Mouse (Mus musculus): ENCODE data around the gene Slc9a8.

Gene Slc9a8

DNA sequence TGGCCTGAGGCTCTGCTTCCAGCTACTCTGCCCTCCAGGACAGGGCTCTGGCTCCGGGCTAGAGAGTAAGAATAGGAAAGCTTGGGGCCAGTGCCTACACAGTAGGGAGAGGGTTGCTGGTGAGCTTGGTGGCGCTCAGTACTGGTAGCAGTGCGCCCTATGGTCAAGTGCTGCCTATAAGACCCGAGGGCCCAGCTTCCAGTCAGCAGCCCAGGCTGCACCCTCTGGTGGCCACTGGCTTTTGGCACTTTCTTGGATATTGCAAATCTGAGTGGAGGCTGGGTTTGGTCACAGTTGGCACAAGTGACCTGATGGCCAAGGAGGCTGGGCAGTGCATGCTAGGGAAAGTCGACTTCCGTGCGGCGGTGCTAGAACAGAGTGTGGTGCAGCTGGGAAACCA, 29.1 kb downstream of the Slc9a8 start:
- no peak for DNase-seq

DNA sequence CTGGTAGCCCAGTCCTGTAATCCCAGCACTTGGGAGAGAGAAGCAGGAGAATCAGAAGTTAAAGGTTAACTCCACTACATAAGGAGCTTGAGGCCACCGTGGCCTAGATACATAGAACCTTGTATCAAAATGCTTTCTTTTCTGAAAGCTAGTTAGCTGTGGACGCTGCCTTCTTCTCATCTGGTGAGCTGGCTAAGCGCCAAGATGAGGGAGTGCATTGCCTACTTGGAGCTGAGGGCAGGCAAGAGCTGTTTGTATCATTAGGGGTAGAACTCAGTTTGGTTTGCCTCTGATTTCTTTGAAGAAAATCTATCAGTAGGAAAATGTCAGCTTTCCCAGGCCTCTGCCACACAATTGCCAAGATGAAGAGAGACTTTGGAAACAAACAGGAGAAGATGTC, 32.3 kb downstream of the Slc9a8 start:
- no peak for DNase-seq

- DNase-seq, result no peak
Measured at GRCm38 (mm10) chr2:167456361-167457020, 35.0 kb downstream of the Slc9a8 start.

DNA sequence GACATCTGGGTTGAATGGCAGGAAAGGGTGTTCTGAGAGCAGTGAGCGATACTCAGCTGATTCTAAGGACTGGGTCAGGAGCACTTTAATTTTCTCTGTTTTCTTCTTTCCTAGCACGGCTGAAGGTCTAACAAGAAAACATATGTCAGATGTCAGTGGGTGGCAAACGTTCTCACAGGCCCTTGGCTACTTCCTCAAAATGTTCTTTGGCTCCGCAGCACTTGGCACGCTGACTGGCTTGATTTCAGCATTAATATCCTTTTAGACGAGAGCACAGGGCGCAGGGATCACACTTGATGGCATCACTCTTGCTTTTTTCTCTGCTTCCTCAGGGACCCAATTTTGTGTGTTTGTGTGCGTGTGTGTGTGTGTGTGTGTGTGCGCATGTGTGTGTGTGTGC, 35.7 kb downstream of the Slc9a8 start:
- no peak for DNase-seq

DNA sequence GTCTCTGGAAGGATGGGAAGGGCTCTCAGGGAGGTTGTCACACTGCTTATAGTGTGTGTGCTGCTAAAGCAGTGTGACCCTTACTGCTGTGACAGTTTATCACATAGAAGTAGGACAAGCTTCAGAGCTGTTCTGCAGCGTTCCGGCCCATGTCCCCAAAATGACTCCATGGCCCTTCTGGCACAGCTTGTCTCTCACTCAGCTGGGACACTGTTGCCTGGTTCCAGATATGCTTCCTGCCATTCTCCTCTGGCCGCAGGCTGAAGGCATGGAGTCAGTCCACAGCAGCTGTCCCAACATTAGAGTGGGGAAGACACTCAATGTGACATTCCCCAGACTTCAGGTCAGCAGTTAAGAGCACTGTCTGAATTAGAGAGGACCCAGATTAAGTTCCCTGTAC, 37.0 kb downstream of the Slc9a8 start:
- DNase-seq, result no peak

DNA sequence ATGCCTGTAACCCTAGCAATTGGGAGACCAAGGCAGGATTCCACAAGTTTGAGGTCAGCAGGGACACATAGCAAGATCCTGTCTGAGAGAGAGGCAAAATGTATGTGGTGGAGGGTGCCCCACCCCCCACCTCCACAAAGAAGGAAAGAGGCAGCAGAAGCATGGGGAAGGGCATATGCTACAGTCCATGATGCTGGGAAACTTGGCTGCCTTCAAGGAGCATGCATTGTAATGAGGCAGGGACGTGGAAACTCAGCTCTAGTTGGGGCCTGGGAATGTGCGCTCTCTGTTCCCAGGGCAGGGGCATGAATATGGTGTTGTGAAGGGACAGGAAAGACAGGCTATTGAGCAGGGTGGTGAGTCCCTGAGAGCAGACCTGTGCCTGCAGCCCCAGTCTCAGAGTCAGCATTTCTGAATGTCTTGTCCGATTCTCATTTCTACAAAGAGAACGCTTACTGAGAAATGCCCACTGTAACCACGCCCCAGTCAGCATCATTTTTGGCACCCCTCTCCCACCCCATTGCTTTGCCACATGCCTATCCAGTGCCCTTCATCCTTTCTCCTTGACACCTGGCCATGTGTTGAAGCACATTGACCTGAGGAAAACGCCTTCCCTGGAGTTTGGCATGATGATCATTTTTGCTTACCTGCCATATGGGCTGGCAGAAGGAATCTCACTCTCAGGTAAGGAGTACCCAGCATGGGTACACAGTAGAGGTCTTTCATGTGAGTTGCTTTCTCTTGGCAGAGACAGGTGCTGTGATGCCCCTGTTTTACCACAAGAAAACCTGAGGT, 37.8 kb downstream of the Slc9a8 start:
- DNase-seq, result no peak

DNA sequence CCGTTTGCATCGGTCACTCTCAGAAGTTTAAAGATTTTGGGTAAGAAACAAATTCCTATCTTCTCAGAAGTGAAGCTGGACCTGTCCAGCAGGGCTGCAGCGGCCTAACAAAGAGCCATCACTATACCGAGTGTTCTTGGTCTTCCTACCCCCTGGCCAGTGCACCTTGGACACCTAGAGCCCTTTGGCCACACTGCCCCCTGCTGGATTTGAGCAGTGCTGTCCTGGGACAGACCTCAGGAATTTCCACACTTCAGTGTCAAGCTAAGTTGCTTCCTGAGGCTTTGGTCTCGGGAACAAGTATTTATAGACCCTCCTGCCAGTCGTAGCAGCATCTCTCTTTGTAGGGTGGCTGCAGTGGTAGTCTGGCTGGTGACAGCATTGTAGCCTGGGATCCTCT, 41.4 kb downstream of the Slc9a8 start:
- DNase-seq, result peak in 1 of 2 experiments; percentile 54

DNA sequence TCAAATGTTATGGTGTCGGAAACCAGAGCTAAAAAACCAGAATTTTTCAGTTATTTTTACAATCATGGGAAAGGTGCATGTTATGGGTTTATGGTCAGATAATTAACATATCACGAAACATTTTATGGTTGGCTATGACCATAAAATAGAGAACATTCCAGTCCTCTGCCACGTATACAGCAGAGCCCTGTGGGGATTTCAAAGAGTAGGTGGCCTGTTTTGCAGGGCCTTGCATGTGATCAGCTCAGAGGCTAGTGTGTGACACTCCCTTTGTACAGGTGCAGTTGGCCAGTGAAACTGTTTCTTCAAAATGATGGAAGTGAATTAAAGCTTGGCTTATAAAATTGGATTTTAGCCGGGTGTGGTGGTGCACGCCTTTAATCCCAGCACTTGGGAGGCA, 42.3 kb downstream of the Slc9a8 start:
- DNase-seq, result no peak

DNA sequence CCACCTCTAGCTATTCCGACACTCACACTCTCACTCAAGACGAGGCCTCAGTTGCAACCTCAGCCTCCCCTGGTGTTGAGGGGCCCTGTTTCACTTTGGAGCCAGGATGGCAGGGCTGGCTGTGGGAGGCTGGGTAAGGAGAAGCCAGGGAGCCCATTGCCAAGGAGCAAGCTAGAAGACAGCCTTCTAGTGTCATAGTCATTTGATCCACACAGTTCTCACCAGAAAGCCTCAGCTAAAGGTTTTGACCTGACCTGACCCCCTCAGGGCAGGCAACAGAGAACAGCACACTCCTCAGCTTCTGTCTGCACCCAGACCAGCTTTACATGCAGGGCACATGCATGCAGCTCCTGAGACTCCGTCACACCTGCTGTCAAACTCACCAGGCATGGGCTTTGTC, 44.4 kb downstream of the Slc9a8 start:
- no peak for DNase-seq

- DNase-seq, result no peak
Measured at GRCm38 (mm10) chr2:167467214-167467613, 45.7 kb downstream of the Slc9a8 start.

- no peak for DNase-seq
Measured at GRCm38 (mm10) chr2:167468444-167468843, 46.9 kb downstream of the Slc9a8 start.

- no peak for DNase-seq
Measured at GRCm38 (mm10) chr2:167470611-167471010, 49.1 kb downstream of the Slc9a8 start.

- DNase-seq, result no peak
Measured at GRCm38 (mm10) chr2:167471585-167471984, 50.1 kb downstream of the Slc9a8 start.

DNA sequence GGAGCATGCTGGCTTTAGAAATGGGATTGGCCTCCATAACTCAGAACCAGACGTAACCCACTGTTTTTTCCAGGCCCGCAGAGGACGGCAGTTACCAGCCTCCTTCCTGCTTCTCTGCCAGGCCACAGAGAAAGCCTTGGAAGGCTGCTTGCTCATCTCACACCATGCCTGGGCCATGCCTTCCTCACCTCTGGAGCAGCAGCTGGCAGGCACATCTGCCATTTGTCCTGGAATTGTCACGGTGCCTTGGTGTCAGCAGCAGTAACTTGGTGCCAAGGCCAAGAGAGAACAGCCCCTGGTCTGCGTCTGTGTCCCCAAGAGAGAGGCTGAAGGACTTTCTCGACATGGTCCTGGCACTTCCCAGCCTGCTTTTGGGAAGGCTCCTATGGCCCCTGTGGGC, 52.7 kb downstream of the Slc9a8 start:
- DNase-seq, result no peak

GRCm38 (mm10) chr2:167475596-167475995, 54.1 kb downstream of the Slc9a8 start:
- no peak for DNase-seq

- no peak for DNase-seq
Measured at GRCm38 (mm10) chr2:167476200-167476688, 54.7 kb downstream of the Slc9a8 start.

GRCm38 (mm10) chr2:167476762-167477161, 55.2 kb downstream of the Slc9a8 start:
- DNase-seq, result no peak

- no peak for DNase-seq
Measured at GRCm38 (mm10) chr2:167478128-167478527, 56.6 kb downstream of the Slc9a8 start.

DNA sequence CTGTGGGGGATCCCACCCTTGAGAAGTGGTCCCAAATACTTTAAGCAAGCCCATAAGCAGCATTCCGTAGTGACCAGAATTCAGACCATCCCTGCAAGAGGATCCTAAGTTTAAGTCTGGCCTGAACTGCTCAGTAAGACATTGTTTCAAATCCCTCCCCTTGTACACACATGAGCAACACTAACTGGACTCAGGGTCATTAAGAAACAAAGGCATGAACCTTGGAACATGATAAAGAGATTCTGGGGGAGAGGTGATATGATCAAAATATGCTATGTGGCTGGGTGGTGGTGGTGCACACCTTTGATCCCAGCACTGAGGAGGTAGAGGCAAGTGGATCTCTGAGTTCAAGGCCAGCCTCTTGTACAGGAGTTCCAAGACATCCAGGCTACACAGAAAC, 58.0 kb downstream of the Slc9a8 start:
- no peak for DNase-seq

DNA sequence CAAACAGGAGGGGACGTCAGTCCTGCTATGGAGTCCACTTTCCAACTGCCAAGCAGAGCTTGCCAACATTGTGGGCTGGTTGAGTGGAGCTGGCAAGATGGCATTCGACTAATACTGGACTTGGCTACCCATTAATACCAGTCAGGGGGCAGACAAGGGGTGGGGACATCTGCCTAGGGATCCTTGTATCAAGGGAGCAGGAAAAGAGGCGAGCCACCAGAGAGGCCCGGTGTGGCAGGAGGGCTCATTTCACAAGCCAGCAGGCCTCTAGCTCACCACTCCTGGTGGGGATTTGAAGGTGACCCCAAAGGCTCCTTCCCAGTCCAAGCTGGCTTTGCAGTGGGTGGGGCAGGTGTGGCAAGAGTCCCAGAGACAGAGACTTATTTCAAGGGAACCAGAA, 61.2 kb downstream of the Slc9a8 start:
- DNase-seq, result no peak

- DNase-seq, result no peak
Measured at GRCm38 (mm10) chr2:167483081-167483826, 61.7 kb downstream of the Slc9a8 start.

- no peak for DNase-seq
Measured at GRCm38 (mm10) chr2:167483827-167484410, 62.4 kb downstream of the Slc9a8 start.

GRCm38 (mm10) chr2:167484932-167485331, 63.4 kb downstream of the Slc9a8 start:
- no peak for DNase-seq

All from spleen, adult 18-20 months (tissue).